Mouse (Mus musculus) embryonic fibroblast, embryonic 13.5 days (primary cell): ENCODE results near the gene Dtx2. TPM values are rescaled to one million over a fixed set of nuclear protein-coding genes. Genes with fewer than 3 reads are reported as not detected.

ENCODE experiments used
- H3K27ac ChIP-seq: 2 replicates; pipeline ENCODE4 v1.5.1; 2012; ENCODE audit warnings: low read length, control low read depth, inconsistent platforms; ENCODE audit not compliant: insufficient read depth
- H3K4me1 ChIP-seq: 2 replicates; pipeline ENCODE4 v1.6.1; 2011; ENCODE audit warnings: low read length; ENCODE audit not compliant: control insufficient read depth, insufficient read depth
- H3K4me3 ChIP-seq: 2 replicates; pipeline ENCODE4 v1.5.1; 2011; ENCODE audit warnings: mild to moderate bottlenecking, control low read depth, low read length; ENCODE audit not compliant: insufficient read depth
- CTCF ChIP-seq: IDR thresholded peaks from 2 replicates; pipeline ENCODE4 v1.5.1; 2011; ENCODE audit warnings: mild to moderate bottlenecking, control low read depth, low read length, moderate library complexity, borderline replicate concordance; ENCODE audit not compliant: insufficient read depth
- POLR2A ChIP-seq: IDR thresholded peaks from 2 replicates; pipeline ENCODE4 v1.6.1; 2011; ENCODE audit warnings: low read depth, mild to moderate bottlenecking, control low read depth, low read length, moderate library complexity
- polyA plus RNA-seq: library from polyadenylated mRNA; stranded (reverse); fragments of >200 nt; gene quantifications from 2 replicates; pipeline ENCODE4 v1.2.4, GENCODE M21; 2011; ENCODE audit warnings: low read depth; ENCODE audit not compliant: missing spikeins, insufficient read length

Gene Dtx2
- polyA plus RNA-seq, 1 experiment, result 8.5 TPM

DNA sequence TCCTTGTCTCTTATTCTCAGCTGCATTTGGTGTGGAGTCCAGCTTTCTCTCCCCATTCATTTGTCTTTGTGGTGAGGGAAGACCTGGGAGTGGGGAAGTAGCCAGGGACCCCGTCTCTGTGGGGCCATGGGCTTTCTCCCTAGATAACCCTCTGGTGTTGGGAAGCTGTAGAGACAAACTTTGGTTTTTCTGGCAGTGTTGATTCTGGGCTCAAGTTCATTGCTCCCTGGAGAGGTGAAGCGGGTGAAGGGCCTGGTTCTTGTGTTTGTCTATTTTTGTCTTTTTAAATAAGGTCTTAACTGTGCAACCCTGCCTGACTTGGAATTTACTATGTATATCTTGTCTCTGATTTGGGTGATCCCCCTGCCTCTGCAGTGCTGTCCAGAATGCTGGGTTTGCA, 24.1 kb downstream of the Dtx2 start:
- TF ChIP-seq POLR2A (no peak), CTCF (no peak)
- no peak overlapping the region for H3K4me3 ChIP-seq

GRCm38 (mm10) chr5:136019907-136020306, 25.3 kb downstream of the Dtx2 start:
- H3K4me1 ChIP-seq, result peaks cover 11% of the 10 kb centered on the region
- TF ChIP-seq CTCF (no peak), POLR2A (no peak)
- no peak overlapping the region for H3K27ac ChIP-seq
- H3K4me3 ChIP-seq, result no peak overlapping the region

More for the DNA sequence above, 24.1 kb downstream of the Dtx2 start:
- Histone ChIP-seq H3K4me1 (peaks cover 14% of the 10 kb centered on the region), H3K27ac (no peak overlapping the region)

GRCm38 (mm10) chr5:136025712-136026111, 31.1 kb downstream of the Dtx2 start:
- H3K4me1 ChIP-seq, result no peaks in the 10 kb centered on the region
- TF ChIP-seq POLR2A (no peak), CTCF (no peak)
- H3K27ac ChIP-seq, result no peak overlapping the region
- no peak overlapping the region for H3K4me3 ChIP-seq

DNA sequence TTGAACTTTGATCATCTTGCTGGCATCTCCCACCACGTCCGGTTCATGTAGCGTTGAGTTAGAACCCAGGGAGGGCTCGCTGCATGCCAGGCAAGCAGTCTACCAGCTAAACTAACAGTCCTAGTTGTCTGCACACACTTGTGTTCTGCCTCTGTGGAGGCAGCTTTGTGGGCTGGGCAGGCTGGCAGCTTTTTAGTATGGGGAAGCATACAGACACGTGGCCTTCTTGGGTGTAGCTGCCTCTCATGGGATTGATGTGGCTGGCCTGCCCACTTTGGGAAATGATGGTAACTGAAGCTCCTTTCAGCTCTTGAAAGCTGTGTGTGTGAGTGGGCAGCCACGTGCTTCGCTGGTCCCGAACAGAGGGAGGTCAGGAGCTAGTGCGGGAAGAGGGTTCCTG, 32.3 kb downstream of the Dtx2 start:
- H3K4me3 ChIP-seq, result no peak overlapping the region
- TF ChIP-seq CTCF, result no peak
- TF ChIP-seq POLR2A, result no peak

DNA sequence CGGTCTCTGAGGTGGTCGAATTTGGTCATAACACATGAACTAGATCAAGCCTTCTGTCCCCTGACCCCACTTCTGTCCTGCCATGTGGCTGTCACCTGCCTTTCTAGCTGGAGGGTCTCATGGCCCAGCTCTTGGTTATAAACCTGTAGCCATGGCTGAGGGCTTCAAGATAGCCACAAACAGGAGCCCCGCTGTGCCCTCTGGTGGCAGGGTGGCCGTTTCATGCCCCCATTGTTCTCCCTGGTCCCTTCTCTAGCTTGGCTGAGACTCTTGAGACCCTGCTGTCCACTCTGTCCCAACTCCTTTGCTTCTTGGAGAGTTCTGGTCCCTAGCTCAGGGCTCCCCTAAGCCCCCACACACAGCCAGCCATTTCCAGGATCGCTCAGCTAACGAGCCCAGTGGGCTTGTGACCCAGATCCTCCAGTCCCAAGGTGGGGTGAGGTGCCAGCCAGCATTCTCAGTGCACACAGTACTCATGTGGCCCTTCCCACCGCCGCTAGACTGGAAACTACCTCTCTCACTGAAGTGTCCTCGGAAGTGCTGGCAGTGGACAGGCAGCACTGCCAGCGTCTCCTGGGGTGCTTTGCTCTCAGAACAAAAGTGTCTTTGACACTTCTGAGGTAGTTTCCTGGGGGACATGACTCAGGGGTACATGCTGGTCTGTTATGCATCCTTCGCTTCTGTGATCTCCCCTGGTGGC, 33.2 kb downstream of the Dtx2 start:
- Histone ChIP-seq H3K4me1 (no peaks in the 10 kb centered on the region), H3K4me3 (no peak overlapping the region), H3K27ac (no peak overlapping the region)
- TF ChIP-seq POLR2A (no peak), CTCF (no peak)

More for the DNA sequence above, 32.3 kb downstream of the Dtx2 start:
- H3K27ac ChIP-seq, result no peak overlapping the region
- no peaks in the 10 kb centered on the region for H3K4me1 ChIP-seq

DNA sequence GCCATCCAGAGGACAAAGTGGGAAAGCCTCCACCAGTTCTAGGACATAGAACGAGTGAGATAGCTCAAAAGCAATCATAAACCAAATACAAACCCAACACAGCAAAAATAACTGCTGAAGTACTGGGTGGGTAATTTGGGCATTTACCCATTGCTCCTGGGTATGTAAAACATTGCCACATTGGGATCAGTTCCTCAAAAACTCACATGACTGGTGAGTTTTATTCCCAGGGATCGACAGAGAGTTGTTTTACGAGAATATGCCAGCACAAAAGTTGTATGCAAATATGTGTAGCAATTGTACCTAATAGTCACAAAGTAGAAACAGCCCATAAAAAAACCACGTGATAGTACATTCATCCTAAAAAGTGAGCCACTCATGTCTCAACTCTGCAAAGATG, 40.3 kb downstream of the Dtx2 start:
- Histone ChIP-seq H3K4me1 (no peaks in the 10 kb centered on the region), H3K27ac (no peak overlapping the region), H3K4me3 (no peak overlapping the region)
- TF ChIP-seq POLR2A (no peak), CTCF (no peak)

- no peak overlapping the region for H3K4me3 ChIP-seq
- no peak overlapping the region for H3K27ac ChIP-seq
- no peaks in the 10 kb centered on the region for H3K4me1 ChIP-seq
- TF ChIP-seq CTCF, result no peak
- no peak for TF ChIP-seq POLR2A
Observed at GRCm38 (mm10) chr5:136035285-136035684, 40.7 kb downstream of the Dtx2 start.

- no peak overlapping the region for H3K4me3 ChIP-seq
- TF ChIP-seq POLR2A, result no peak
- TF ChIP-seq CTCF, result no peak
- no peak overlapping the region for H3K27ac ChIP-seq
- no peaks in the 10 kb centered on the region for H3K4me1 ChIP-seq
Observed at GRCm38 (mm10) chr5:136036667-136037066, 42.1 kb downstream of the Dtx2 start.

DNA sequence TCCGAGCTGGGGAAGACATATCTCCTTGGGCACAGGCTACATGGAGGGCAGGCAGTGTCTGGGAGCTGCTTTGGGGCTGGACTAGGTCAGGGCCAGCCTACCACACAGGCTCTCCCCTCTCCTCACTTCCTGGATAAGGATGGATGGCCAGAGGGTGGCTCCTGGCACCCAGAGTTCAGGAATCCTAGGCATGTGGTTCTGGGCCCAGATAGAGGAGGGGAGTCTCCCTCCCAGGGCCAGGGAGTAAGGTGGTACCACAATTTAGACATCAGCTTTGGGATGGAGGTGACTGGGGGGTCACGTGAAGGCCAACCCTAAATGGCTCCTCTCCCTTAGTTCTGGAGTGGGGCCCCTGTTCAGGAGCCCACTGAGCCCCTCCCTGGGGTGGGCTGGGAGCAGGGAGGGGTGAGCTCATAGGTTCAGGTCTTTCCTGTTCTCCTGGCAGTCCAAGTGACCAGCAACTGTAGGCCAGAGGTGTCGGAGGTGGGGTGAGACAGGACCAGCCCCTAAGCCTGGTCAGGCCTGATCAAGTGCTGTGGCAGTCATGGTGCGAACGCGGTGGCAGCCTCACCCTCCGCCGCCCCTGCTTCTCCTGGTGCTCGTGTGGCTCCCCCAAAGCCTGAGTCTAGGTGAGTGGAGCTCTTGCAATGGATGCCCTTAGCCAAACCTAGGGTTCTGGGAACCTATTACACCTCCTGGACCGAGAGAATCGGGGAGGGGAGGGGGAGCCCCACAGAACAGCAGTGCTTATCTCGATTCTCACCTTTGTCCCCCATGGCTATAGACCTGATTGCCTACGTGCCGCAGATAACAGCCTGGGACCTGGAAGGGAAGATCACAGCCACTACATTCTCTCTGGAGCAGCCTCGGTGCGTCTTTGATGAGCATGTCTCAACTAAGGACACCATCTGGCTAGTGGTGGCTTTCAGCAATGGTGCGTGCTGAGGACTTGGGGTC, 43.9 kb downstream of the Dtx2 start, which contains the start of gene Upk3b:
TSS of gene Upk3b (plus strand) at position 239 of the 957 bp plus-strand sequence.
- TF ChIP-seq CTCF, result no peak
- no peak for TF ChIP-seq POLR2A
- no peaks in the 10 kb centered on the region for H3K4me1 ChIP-seq
- H3K4me3 ChIP-seq, result no peak within 1 kb of the TSS
- H3K27ac ChIP-seq, result no peak within 1 kb of the TSS

- TF ChIP-seq CTCF, result no peak
- no peak for TF ChIP-seq POLR2A
- Histone ChIP-seq H3K4me1 (no peaks in the 10 kb centered on the region), H3K27ac (no peak overlapping the region), H3K4me3 (no peak overlapping the region)
Observed at GRCm38 (mm10) chr5:136040210-136040609, 45.6 kb downstream of the Dtx2 start.
